Mouse (Mus musculus) thymus, adult 2 months (tissue): Measurements from ENCODE around the gene Olfr524.

Experiments
- CTCF ChIP-seq: fragments of 200-500 bp; IDR thresholded peaks from 2 replicates; pipeline ENCODE4 v1.5.1; 2012; ENCODE audit warnings: mild to moderate bottlenecking, control low read depth, low read length, moderate library complexity, borderline replicate concordance; ENCODE audit not compliant: control insufficient read depth, poor library complexity, insufficient read depth; ENCODE audit errors: extremely low read depth
- POLR2A ChIP-seq: fragments of 200-500 bp; IDR thresholded peaks from 2 replicates; pipeline ENCODE4 v1.6.1; 2012; ENCODE audit warnings: mild to moderate bottlenecking, low read length, control low read depth, moderate library complexity; ENCODE audit not compliant: control insufficient read depth, poor library complexity, insufficient read depth; ENCODE audit errors: extremely low read depth

- TF ChIP-seq CTCF (no peak), POLR2A (no peak)
Observed at GRCm38 (mm10) chr7:140190435-140190834, 15.3 kb downstream of the Olfr524 start.
